Mouse (Mus musculus): ENCODE results near the gene Sdcbp2.
A peak's percentile ranks its signal among the peaks of the same experiment; 100 is the strongest.

Sdcbp2 gene

DNA sequence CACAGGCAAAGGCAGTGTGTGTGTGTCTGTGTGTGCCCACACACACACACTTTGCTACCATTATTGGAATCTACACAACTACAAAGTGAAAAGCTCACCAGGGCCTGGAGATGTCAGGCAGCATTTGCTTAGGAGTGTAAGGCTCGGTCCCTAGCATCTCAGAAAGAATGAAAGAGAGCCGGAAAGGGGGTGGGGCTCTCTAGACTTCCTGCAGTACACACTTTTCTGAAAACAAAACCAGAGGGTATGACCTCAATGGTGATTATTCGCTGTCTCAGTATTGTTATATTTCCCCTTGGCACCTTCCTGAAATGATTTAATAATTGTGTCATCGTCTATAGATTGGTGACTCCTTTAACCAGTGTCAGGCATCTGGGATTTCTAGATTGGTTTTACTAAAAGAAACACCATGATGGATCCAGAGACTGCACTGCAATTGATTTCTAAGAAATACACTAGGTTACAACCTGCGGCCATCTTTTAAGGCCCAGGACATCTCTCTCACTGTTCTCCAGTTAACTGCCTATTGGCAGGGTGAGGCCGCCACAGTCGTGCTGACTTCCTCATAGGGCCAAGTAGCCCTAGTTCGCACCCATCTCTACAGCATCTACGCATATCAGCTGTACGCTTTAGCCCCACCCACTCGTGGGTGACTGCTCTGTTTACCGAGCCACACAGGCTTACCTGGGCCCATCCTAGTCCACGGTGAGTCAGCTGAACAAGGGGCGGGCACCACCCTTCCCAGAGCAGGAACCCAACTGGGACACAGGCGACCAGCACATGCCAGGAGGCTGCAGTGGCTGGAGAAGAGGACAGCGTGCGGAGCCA is at the start of gene Sdcbp2:
Gene Sdcbp2 (plus strand): TSS at position 750 of the 828 bp plus-strand sequence.
- no peak for DNase-seq (ENCODE audit: low read depth)

DNA sequence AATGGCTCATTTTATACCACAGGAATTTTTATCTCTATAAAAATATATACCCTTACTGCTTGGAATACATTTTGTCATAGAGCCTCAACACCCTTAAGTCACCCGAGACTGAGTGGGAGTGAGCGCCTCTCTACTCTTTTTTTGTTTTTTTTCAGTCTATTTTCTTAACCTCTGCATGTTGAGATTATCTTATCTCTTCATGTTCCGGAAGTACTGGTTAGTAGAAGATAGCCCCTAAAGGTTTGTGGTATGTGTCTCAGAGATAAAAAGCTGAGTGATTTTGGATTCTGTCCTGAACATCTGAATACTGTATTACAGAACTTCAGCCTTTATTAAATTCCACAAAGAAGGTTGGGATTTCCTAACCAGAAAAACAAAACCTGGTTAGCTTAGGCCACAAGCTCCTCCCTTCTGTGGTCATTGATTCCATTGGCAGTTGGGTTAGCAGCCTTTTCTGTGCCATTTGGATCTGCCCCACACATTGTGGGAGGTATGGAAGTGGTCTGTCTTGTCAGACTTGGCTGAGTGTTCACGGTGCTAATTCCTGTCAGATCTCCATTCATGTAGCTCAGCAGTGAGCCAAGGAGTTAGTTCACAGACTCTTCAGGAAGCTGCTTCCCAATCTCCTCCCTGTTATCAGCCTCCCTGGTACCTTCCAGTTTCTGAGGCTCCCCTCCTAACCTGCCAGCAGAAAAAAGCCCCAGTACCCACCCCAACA is 47.9 kb upstream of the Sdcbp2 start:
- DNase-seq (ENCODE audit: low read depth) = no peak

DNA sequence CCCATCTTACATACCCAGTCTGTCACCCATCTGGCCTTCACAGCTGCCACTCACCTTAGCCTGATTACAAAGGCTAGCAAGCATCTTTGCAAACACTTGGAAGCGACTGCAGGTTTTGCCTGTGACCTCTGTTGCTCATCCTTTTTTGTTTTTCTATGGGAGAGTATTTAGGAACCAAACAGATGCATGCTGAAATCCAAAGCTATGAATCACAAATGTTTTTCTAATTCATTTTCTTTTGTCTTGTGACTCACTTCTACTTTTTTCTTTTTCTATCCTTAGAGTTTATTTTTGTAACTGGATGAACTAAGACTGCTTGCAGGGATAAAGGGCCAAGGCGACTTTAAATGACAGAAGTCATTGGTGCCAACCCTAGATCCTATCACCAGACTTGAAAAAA is 46.9 kb upstream of the Sdcbp2 start:
- no peak for DNase-seq (ENCODE audit: low read depth)

DNA sequence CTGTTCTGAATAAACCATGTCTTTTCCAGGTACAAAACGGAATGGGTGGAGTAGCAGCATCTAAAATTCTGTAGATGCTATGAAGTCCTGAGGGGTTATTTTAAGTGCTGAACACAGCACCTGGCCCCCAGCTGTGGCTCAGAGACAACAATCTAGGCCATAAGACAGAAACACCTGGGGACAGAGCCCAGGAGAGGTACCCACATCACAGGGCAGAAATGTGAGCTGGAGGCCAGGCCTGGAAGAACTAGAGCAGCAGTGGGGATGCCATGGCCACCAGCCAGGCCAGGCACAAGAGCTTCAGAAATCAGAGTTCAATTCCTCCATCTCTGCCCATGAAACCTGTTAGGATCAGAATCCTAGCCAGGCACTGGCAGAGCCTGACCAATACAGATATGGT is 44.4 kb upstream of the Sdcbp2 start:
- no peak for DNase-seq (ENCODE audit: low read depth)

DNA sequence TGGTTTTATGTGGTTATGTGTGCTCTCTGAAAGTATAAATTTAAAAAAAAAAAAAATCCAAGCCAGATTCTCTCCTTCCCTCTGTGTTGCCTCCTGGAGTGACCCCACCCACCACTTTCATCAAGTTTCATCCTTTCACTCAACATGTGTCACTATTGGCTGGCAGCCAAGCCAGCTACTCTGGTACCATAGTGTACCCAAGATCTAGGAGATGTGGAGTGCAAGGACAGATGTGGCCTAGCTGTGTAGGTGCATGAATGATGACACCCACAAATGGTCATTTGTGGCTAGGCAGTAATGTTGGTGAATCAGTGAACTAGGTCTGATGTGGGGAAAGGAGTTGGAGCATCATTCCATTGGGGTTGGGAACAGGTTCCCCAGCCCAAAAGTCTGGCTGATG is 43.3 kb upstream of the Sdcbp2 start:
- no peak for DNase-seq (ENCODE audit: low read depth)

DNA sequence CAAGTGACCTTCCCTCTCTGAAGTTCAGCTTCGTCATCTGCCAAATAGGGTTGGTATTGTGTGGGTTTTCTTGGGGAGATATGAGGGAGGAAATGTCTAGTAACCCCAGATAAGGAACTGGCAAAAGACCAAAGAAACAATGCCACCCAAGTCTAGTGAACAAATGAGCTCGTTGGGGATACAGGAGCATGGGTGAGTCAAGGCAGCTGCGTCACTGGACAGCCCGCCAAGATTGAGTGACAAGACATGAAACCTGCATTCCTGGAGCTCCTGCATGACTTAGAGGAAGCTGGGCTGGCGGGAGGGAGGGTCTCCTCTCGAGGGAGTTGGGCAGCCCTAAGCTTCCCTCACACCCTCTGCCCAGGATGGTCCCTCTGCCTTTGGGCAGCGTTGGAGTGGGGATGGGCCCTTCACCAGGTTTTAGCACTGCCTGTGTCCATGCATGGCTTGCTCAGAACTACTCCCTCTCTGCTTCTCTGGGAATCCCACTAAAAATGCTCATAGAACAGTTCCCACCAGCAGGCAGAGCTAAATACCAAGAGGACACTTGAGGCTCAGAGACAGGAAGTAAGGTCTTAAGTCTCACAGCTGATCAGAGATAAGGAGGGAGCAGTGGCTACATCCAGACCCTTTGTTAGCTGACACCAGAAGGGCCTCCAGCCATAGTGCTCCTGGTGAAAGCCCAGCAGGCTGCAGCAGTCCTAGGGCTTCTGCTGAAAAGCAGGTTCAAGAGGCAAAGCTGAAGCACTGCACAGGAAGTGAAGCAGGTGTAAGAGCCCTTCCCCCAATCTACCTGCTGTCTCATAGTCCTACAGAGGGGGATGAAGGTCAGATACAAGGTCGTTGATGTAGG is 41.8 kb upstream of the Sdcbp2 start:
- DNase-seq (ENCODE audit: low read depth) = no peak

DNA sequence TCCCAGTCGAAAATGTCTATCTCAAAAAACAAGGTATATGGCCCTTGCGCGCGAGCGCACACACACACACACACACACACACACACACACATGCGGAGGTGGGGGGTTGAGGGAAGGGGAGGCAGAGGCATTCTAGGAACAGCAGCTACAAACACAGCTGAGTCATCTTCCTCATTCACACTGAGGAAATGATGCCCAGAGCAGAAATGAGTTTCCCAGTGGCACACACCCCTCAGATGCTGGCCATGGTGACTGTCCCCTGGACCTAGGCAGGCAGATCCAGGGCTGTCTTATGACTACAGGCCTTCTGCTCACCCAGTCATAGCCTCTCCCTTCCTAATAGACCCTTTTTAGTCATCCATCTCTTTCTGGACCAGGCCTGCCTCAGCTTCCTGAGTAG is 38.8 kb upstream of the Sdcbp2 start:
- no peak for DNase-seq (ENCODE audit: low read depth)

DNA sequence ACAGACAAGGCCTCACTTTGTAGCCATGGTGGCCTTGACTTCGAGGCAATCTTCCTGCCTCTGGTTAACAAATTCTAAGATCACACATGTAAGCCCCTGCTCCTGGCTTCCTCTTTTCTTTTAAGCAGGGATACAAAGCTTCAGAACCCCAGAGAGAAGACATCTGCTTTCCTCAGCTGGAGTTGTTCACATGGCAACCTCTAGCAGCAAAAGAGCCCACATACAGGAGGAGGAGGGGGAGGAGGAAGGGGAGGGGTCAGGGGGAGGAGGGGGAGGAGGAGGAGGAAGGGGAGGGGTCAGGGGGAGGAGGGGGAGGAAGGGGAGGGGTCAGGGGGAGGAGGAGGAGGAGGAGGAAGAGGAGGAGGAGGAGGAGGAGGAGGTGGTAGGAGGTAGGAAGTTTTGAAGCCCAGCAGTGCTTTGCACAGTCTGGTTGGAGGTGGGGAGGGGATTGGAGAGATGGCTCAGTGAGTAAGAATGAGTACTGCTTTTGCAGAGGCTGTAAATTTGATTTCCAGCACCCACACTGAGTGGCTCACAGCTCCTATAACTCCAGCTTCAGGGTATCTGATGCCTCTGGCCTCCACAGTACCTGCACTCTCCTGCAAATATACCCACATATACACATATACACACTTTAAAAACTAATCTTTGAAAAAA is 36.3 kb upstream of the Sdcbp2 start:
- DNase-seq (ENCODE audit: low read depth) = no peak

DNA sequence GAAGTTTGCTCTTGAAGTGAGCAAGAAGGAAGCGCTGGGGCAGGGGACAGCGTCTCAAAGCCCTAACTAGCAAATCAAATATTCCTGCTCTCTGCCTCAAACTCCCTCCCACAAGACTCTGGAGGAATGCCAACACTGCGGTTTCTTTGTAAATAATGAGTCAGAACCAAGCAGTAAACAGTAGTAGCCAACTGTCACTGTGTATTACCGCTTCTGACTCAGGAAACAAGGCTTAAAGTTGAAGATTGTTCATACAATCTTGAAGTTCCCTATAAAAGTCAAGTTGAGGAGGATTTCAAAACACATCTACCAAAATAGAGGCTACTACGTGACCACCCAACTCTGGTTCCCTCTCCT is 35.8 kb upstream of the Sdcbp2 start:
- DNase-seq (ENCODE audit: low read depth) = peak; percentile 69

DNA sequence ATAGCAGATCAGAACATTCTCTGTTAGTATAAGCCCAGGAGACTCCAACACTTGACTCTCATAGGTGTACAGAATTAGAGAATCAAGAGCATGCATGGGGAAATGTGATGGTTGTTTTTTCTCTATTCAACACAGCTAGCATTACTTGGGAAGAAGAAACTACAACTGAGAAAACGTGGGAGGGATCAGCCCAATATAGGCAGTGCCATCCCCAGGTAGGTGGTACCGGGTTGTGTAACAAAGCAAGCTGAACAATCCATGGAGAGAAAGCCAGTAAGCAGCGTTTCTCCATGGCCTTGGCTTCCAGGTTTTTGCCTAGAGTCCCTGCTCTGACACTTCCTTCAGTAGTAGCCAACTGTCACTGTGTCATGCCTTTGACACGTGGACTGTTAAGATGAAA is 33.8 kb upstream of the Sdcbp2 start:
- DNase-seq (ENCODE audit: low read depth) = no peak

DNA sequence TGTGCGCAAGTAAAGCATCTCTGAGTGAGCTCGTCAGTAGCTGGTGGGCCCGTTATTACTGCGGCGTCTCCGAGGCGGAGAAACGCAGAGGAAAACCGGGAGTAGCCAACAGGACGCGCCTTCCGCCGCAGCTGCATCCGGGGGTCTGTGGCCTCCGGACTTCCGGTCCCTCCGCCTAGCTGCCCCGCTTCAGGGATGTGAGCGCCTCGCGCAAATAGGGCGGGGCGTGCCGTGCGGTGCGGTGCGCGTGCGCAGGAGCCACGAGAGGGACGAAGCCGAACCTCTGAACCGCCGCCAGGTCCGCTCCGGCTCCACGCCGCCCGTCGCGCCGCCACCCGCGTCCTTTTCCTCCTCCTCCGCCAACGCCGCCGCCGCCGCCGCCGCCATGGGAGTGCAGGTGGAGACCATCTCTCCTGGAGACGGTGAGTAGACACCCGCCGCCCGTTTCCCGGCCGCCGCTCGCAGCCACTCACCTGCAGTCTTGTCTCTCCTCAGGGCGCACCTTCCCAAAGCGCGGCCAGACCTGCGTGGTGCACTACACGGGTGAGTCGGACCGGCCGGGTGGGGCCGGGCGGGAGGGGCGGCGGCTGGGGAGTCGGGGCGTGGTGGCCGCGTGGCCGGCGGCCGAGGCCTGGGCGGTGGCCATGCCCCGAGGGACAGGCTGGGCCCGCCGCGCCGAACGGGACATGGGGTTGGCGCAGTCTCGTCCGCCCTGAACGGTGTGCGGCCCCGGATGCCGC is 29.9 kb upstream of the Sdcbp2 start, which contains the start of gene Fkbp1a:
Gene Fkbp1a (plus strand): TSS at position 161 of the 740 bp plus-strand sequence.
- peak; percentile 79 for DNase-seq (ENCODE audit: low read depth)

DNA sequence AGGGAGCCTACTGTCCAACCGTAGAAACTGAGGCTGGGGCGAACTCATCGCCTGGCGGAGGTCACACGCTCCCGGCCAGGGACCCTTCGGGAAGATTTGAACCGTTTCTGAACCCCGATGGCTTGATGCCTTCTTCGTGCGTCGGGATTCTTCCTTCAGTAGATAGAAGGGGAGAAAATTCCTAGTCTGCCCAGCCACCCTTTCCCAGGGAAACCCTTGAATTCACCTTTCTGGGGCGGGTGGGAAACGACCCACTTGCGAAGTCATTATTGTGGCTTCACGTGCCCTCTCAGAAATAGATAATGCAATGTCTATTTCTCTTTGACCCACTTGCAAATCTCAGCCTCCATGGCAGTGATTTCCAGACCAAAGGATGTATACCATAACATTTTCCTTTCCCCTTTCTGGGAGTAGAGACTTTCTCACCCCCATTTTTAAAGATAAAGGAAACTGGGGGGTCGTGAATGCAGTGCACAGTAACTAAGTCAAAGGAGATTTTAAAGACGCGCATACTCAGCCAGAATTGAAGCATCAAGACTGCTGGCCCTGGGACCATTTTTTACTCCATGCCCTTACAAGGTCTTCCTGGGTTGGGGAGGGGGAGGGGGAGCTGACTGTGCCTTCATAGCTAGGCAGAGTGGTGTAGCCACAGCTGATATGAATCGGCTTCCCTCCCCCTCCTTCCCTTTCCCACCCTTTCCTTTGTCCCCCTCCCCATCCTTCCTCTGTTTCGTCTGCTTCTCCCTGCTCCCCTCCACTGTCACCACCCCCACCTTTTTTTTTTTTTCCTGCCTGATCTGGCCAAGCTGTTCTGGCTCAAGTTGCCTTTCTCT is 29.1 kb upstream of the Sdcbp2 start:
- DNase-seq (ENCODE audit: low read depth) = no peak

DNA sequence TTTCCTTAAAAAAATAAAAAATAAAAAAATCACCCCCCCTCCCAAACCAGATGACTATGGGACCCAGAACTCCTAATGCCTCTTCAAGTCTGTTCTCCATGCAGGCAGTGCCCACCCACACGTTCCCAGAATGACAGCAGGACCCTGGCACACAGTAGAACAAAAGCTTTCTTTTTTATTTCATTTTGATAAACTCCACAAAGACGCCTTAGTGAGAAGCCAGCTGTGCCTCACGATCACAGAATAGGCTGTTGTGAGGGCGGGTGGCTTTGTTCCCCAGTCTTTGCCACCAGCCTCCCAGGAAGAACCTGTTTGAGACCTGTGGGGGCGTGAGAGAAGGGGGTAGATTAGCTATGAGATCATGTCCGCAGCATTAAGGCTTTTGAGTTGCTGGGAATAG is 27.7 kb upstream of the Sdcbp2 start:
- DNase-seq (ENCODE audit: low read depth) = no peak

DNA sequence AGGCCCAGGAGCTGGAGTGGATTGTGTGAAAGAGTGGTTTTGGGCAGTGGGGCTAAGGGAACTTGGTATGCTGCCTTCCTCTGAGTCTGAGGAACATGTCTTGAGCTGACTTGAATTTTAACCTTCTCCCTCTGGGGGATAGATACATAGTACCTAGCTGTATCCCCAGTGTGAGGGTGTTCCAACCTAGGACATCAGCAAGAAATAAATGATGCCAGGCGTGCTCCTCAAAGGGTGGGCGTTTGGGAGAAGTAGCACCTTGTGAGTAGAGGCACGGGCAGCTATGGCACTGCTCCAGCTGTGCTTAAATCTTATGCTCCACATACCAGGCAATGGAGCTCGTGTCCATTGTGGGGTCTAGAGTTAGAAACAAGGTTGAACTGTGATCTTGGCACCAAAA is 25.9 kb upstream of the Sdcbp2 start:
- DNase-seq (ENCODE audit: low read depth) = no peak

DNA sequence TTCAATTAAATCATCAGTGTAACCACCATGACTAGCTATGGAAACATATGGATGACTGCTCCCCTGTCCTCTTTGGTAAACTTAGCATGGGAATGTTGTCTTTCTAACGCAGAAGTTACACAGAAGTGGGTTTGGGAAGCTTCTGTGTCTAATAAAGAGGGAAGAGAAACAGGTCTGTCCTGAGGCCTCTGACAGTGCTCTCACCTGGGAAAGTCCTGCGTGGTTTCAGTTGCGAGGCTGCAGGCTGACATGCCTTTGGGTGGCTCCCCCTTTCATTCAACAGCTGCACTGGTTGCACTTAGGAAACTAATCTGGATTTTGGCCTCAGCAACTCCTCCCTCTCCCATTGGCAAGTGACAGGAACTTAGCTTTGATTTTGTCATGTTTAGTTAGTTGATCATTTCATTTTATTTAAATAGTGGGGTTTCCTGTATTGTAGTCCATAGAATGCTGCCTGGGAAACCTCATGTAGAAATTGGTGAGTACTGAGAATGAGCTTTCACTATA is 22.8 kb upstream of the Sdcbp2 start:
- no peak for DNase-seq (ENCODE audit: low read depth)

DNA sequence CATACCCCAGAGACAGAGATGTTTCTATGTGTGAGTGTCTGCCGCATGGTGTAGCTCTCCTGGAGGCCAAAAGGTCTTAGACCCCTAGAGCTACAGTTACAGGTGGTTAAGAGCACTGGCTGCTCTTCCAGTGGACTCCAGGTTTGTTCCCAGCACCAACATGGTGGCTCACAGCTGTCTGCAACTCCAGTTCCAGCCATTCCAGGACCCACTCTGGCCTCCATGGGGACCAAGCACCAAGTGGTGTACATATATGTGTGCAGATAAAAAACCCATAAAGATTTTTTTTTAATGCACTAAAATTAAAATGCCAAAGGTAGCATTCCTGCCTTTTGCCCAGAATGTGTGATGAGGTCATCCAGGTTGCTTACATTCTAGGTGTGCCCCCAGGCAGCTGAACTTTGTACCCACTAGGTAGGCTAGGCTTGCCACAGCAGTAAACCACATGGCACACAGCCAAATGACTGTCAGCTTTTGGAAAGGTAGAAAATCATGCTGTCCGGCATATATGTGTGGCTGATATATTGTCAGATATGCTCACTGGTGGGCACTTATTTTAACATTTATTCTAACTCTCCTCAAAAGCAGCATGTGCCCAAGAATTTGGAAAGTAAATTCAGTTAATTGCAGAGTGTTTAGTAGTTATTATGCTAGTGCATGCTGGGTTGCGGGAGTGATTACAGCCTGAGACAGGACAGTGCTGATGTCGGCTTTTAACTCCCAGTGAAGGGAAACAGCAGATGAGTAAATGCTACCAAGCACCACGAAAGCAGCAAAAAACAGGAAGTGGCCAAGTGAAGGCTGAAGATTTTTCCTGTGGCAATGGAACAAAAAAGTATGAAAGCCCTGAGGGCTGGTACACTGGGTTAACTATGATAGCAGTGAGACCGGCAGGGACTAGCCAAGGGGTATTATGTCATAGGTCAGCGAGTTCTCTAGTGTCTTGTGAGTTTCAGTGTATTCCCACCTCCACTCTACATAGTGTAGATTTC is 9.2 kb upstream of the Sdcbp2 start:
- no peak for DNase-seq (ENCODE audit: low read depth)

DNA sequence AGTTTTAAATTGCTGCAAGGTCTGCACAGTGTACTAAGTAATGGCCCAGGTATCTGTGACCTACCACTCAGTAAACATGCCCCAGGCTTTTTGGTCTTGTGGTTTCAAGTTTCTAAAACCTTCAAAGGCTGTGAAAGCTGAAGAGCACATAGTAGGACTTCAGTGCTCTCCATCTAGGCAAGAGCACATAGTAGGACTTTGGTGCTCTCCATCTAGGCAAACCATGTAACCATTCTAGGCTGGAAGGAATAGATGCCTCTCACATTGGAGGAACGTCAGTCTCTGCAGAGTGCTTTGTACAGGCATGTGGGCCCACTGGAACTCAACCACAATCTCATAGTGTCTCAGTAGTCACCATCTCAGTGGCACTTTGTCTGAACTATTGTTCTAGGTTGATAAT is 8.4 kb upstream of the Sdcbp2 start:
- DNase-seq (ENCODE audit: low read depth) = no peak

DNA sequence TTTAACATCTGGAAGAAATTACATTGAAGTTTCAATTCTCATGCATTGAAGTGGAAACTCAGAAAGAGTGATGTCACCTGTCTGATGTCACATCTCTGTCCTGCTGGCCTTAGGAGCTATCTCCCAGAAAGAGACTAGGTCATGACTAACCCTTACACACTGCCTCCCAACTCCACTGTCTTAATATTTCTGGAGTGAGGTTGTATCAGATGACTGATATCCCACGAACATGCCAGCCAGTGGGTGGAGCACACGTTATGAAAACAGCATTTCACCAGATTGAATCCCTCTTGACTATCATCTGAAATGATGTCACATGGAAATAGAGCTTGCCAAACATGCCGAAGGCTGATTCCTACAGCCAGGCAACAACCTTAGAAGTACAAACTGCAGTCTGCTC is 7.4 kb upstream of the Sdcbp2 start:
- DNase-seq (ENCODE audit: low read depth) = no peak

DNA sequence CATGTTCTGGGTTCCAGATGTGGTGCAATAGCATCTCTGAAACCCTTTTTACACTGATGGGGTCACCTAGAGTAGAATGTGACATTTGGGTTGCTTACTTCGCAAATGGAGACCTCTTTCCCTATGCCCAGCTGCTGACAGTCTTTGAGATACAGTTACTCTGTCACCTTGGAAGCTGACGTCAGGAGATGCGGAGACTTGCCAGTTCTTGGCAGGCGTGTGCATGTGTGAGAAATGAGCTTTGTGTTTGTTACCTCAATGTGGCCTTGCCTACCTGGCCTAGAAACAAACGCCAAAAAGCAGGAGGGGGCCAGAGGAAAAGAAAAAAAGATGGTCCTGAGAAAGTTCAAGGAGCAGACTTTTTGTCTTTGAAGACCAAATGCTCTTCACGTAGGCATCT is 5.6 kb upstream of the Sdcbp2 start:
- DNase-seq (ENCODE audit: low read depth) = no peak

Measured in c-Kit-positive CD71-negative TER-119-negative erythroid progenitor cells, embryonic 14.5 days (primary cell).